Mouse (Mus musculus): Measurements from ENCODE around the gene Grn.
A peak's percentile ranks its signal among the peaks of the same experiment; 100 is the strongest.
"Not testable (repeated sequence)": the region's sequence is repeated elsewhere in the genome, so short reads cannot be mapped to it uniquely, and the experiment has no call there.

Gene Grn

DNA sequence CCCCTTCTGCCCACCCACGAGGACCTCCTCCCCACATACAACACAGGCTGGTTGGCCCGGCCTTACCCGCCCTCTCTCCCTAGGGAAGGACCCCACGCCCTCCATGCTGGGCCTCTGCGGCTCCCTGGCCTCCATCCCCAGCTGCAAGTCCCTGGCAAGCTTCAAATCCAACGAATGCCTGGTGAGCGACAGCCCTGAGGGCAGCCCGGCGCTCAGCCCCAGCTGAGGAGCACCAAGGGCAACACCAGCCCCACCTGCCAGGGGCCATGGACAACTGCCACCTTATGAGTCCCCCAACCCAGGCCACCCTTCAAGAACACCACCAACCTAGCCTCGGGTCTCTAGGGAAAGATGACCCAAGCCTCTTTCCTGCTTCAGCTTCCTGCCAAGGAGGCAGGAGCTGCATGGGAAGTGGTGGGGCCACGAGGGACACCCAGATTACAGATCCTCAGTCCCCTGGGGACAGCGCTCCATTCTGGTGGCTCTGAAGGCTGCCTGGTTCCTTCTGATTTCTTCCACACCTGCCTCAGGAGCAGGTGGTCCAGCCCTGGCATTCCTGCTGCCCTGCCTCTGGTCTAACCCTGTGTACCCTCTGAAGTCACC, 28.1 kb upstream of the Grn start:
- no peak for DNase-seq (ENCODE audit: low spot score)

DNA sequence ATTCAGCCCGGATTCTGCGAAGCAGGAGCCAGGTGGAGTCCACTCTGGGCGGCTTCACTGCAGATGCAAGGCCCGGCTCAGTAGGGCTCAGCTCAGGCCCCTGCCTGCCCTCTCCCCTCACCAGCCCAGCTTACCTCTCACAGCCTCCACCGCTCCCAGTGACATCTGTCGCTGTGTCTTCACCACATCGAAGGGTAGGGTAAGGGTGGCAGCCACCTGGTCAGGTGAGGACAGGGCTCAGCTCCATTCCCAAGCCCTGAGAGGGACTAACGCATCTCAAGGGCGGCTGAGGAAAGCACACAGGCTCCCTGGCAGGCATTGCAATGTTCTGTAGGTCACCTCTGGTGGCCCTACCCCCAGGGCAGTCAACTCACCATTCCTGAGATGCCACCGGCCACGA, 26.5 kb upstream of the Grn start:
- DNase-seq (ENCODE audit: low spot score), result no peak

DNA sequence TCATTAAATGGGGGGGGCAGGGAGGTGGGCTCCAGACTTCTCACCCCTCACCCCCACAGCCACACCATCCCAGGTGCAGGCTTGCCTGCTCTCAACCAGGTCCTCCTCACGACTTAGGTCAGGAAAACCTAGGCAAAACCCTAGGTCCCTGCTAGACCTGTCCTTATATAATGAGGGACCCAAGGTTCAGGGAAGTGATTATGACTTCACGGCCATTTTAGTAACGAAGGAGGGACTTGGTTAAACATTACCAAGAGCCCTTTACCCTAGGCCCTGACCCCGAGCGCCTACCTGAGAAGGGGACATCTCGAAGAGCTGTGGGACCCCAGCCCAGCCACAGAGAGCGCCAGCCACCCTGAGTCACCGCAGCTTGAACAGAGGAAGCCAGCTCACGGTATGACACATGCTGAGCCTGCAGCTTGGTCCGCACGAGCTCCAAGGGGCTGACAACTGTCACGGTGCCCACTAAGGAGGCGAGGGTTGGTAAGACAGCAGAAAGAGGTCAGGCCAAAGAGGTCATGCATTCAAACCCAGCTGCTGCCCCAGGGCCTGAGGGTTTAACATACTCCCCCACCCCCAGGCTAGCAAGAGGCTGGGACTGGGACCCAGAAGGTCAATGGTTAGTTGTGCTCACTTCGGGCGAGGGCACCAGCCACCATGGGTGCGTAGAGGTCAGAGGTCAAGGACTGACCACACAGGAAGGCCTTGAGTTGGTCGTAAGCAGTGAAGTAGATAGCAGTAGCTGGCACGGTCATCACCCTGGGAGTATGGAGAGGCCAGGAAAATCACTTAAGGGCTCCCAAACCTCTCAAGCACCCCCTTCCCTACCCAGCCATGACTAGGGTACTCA, 25.7 kb upstream of the Grn start:
- no peak for DNase-seq (ENCODE audit: low spot score)

DNA sequence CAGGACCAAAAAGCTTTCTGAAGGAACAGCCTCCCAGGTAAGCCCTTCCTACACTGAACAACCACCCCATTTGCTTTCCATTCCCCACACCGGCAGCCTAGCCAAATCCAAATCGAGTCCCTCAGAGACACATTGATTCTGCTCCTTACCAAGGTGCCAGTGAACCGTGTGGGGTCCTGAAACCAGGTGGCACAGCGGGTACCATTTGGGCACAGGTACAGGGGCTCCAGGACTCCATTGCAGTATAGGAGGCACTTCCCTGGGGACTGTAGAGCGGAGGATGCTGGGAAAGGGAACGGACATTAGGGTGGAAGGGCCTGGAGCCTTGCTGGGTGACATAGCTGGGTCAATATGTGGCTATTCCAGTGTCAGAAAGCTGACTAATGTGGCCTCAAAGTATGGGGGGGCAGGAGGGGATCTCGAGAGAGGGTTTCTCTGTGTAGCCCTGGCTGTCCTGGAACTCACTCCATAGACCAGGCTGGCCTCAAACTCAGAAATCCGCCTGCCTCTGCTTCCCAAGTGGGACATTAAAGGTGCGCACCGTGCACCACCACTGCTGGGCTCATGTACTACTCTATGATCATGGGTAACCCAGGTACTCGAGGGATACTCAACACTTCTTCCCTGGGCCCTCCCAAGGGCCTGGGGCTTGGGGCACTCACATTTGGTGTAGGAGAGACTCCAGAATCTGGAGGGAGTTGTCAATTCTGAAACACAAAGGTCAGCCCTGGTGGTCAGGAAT, 24.4 kb upstream of the Grn start:
- no peak for DNase-seq (ENCODE audit: low spot score)

DNA sequence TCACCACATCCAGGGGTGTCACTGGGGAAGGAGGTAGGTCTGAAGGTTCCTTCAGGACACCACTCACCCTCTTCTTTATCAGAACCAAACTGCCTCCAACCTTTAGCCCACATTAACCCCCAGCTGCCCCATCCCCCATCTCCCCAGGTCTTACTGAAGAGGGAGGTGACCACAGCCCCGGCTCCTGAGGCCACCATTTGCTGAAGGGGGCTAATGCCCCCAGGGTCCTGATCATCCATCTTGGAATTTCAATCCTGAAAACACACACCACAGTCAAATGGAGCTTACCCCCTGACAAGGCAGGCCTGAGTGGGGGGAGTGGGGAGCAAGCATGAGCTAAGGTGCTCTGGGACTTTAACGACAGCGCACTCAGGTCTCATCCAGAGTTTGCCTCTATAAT, 23.7 kb upstream of the Grn start:
- no peak for DNase-seq (ENCODE audit: low spot score)

DNA sequence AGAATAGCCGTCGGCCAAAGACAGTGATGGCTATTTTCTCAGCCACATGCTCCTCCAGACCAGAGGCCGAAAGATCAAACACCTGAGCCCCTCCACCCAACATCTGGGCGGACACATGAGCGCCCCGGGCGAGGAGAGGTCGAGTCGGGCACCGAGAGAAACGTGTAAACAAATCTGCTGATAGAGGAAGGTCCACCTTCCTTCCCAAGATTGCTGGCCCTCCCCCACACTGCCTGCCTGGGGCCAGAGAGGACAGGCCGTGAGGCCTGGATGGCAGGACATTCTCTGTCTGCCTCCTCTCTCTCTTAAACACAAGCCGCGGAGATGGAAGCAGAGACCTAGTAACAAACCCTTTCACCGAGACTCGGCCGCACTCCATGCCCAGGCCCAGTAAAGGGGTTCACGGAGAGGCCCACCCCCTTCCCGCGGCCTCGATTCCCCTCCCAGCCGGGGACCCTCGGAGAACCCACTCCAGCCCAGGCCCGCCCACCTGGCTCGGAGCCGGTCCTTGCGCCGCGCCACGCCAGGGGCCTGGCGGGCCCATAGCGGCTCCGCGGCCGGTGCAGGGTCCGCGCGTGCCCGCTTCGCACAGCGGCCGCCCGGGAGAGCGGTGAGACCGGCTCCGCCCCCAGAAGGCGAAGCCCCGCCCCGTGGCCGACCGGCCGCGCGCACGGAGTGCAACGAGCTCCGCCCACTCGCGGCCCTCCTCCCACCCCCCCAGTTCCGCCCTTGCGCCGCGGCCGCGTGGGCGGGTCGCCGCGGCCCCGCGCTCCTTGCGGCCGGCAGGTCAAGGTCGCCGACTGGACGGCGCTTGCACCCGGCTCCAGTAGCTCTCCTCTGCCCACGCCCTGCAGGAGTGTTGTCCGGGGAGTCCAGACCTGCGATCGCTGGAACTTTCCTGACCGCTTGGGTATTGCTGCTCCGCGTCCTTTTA, 22.9 kb upstream of the Grn start:
- peak; percentile 96 for DNase-seq (ENCODE audit: low spot score)

DNA sequence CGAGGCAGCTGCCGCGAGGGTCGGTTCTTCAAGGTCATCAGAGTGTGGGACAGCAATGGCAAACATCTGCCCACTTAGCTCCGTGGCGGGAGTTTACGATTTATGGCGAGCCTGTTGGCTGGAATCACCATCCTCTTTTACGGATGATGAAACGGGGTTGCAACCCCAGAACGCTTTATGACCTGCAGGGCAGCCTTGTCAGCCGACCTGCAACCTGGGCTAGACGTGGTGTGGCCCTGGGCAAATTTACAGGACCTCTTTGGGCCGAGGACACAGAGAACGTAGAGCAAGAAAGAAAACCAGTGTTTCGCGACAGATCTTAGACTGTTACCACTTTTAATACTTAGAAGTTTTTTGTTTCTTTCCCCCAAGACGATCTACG, 22.3 kb upstream of the Grn start, which contains the start of gene Slc25a39:
TSS of gene Slc25a39 (minus strand) at position 113 of the 382 bp plus-strand sequence.
- DNase-seq (ENCODE audit: low spot score), result no peak

DNA sequence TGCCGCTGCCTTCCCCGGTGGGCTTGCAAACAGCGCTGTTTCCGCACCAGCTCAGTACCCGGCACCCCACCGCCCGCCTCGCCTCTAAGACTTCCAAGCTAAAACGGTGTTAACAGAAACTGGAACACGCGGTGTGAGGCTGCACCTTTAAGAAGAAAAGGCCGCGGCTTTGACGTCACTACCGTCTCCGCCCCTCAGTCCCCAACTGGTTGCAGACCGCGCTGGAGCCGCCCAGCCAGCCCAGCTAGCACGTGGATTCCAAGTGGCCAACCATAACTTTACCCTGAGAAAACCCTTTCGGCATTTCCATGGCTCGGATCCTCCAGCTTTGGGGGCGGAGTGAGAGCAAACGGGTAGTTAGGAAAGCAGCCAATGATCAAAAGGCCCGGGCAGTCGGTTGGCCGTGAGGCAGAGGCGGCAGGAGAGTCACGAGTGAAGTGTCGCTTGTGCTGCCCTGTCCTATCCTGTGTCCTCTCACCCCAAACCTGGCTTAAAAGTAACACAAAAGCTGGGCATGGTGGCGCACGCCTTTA, 21.7 kb upstream of the Grn start:
- DNase-seq (ENCODE audit: low spot score), result peak; percentile 94

DNA sequence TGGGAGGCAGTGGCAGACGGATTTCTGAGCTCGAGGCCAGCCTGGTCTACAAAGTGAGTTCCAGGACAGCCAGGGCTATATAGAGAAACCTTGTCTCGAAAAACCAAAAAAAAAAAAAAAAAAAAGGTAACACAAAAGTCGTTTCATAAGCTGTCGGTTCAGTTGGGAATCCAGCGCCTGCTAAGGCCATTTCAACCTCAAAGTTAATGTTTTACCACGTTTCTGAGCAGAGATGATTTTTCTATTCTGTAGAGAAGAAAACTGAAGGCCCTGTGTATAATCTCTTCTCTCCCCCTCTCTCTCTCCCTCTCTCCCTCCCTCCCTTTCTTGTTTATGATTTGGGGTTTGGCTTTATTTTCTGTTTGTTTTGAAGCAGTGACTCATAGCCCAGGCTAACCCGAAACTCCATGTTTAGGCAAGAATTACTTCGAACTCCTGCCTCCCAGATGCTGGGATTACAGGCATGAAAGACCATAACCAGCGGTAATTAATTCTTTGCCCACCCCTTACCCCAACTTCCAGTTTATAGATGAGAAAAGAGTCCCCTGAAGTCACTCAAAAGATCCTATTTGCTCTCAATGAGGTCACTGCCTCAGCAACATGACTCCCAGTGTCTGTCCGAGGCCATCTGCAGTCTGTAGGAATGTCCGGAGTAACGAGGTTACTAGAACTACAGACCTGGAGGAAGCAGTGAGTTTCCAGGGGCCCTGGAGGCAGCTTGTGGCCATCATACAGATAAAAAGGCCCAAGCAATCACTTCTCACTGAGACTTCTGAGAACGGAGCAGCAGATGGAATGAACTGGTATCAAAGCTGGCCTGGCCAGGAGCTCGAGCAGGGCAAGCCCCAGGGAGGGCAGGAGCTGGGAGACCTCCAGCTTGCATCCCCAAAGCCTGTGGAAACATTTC, 21.0 kb upstream of the Grn start:
- DNase-seq (ENCODE audit: low spot score), result no peak

DNA sequence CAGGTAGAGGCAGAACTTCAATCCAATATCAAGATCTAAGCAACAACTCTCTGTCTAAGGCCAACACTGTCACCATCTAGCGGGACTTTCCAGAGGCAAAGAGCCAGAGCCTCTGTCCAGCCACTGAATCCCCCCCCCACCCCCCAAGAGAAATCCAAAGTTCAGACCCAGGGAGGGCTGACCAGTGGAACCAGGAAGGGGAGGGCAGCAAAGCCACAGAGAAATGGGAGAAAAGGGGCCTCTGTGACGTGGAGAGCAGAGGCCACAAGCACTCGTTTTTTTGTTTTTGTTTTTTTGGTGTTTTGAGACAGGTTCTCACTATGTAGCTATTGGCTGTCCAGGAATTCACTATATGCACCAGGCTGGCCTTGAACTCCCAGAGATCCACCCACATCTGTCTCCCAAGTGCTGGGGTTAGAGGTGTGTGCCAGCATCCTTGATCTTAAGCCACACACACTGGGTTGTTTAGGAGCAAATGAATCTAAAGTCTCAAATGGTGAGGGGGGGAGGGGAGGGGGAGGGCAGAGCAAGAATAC, 20.3 kb upstream of the Grn start:
- DNase-seq (ENCODE audit: low spot score), result no peak

DNA sequence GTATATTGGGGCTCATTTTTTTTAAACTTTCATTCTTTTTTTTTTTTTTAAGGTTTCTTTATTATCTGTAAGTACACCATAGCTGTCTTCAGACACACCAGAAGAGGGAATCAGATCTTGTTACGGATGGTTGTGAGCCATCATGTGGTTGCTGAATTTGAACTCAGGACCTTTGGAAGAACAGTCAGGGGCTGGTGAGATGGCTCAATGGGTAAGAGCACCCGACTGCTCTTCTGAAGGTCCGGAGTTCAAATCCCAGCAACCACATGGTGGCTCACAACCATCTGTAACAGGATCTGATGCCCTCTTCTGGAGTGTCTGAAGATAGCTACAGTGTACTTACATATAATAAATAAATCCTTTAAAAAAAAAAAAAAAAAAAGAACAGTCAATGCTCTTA, 19.8 kb upstream of the Grn start:
- DNase-seq (ENCODE audit: low spot score), result not testable (repeated sequence)

DNA sequence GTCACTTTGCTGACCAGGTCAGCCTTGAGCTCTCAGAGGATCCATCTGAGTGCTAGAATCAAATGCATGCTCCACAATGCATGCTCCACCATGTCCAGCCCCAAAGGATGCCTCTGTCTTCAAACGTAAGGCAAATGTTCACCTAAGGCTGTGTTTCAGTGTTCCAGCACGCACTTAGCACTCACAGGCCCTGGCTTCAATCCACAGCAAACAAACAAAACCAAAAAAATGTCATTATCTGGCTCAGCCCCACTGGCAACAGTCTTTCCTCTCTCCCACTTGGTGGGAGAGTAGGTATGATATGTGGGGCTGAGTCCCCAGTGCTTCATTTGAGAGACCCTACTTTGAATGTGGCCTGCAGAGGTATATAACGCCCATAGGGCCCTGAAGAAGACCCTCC, 19.1 kb upstream of the Grn start:
- DNase-seq (ENCODE audit: low spot score), result no peak

DNA sequence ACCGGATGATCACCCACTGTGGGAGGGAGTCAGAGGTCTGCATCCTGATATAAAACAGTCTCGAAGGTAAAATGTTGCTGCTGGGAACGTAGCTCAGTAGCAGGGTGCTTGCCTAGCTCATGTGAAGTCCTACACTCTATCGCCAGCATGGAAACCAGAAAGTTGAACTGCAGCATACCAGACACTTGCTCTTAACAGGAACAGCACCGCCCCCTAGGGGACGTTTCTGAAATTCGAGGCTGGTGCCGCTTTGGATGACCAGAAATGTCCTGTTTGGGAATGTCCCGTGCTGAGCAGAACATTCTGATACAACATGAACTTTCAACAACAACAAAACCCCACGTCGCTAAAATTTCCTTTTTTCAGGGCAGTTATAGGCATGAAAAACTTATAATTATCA, 18.4 kb upstream of the Grn start:
- DNase-seq (ENCODE audit: low spot score), result peak; percentile 87

DNA sequence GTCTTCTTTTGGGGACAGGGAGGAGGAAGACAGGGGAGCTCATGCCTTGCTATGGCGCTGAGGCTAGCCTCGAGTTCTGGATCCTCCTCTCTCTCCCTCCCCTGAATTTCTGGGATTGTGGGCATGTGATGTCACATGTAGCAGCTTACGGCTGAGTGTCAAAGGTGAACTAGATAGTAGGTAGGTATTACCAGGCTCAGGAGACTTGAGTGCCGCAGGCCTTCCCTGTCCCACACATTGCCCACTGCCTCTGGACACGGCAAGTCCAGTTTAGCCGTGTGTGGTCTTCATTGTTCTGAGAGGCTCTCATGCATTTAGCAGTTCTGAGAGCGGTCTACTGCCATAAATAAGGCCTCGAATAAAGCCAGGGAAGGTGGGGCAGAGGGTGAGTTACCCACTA, 17.1 kb upstream of the Grn start:
- no peak for DNase-seq (ENCODE audit: low spot score)

DNA sequence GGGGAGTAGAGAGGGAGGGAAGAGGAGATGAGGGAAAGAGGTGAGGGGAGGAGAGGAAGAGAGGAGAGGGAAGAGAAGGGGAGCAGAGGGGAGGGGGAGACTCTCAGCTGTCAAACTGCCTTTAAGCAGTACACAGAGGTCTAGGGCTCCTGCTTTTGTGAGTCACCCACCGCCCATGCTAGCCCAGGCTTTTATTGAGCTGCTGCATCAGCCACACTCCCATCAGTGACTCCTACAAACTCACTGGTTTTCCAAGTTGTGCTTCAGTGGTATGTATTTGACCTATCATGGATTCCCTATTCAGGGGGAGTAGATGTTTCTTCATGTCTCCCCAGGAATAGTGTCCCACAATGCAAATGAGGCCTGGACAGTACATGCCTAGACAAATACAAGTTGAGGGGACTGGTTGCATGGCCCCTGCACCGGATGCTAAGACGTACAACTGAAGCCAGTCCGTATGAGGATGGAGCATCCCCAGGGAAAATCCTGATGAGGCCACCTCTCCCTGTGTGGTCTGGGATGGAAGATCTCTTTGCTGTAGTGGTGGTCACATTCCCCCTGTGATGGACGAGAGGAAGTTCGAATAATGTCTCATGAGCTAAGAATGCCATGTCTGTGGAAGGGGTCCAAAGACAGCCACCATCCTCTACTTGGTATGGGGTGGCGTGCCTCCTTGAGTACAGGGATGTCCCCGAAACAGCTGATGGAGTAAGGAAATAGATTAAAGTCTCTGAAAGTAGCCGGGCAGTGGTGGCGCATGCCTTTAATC, 14.9 kb upstream of the Grn start:
- DNase-seq (ENCODE audit: low spot score), result no peak

DNA sequence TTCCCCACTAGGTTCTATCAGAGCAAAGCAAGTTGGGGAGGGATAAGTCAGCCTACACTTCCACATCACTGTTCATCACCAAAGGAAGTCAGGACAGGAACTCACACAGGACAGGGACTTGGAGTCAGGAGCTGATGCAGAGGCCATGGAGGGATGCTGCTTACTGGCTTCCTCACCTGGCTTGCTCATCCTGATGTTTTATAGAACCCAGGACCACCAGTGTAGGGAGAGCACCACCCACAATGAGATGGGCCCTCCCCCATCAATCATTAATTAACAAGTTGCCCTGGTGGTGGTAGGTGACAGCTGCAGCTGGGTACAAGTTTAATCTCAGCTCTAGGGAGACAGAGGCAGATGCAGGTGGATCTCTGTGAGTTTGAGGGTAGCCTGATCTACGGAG, 13.0 kb upstream of the Grn start:
- DNase-seq (ENCODE audit: low spot score), result no peak

DNA sequence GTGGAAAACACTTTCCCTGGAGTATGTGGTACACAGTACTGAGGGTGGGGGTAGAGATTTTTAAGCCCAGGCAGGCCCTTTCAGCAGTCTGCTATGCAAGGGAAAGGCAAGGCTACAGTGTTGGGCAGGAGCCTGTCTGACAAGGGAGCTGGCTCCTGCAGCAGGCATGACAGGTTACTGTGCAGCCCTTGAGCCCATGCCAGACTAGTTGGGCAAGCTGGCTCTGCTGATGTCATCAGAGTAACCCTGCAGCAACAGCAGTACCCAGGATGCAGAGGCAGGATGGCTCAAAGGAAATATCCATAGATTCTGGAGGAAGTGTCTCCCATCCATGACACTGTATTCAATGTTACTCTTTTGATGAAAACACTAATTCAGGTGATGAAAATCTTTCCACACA, 11.2 kb upstream of the Grn start:
- no peak for DNase-seq (ENCODE audit: low spot score)

DNA sequence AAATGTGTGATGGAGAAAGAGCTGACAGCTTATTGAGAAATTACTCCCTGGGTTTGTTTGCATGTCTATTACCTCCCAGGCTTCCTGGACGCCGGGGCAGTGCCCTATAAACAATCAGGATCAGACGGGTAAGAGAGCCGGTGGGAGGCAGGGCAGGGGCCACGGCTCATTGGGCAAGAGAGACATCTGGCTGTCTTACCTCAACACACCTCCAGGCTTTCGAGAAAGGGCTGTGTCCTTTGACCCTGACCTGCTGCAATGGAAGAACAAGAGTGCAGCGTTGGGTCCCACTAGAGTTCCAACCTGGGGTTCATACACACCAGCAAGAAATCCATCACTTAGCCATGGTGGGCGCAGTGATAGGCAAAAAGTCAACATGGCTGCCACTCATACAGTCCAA, 8.6 kb upstream of the Grn start:
- no peak for DNase-seq (ENCODE audit: low spot score)

DNA sequence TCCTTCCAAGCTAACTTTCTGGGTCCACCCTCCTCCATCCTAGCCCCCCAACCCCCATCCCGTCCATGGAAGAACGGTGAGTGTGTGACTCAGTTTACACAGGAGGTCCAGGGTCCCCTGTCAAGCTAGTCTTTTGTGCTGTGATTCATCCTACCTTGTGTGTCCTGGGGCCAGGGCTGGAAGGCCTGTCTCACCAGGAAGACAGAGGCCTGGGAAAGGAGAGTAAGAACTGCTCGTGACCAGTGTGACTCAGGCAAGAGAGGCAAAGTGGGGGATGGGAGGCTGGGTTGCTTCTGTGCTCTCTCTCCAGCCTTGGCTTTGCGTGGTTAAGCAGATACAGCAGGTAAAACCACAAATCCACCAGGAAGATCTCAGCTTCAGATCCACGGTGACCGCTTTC, 5.4 kb upstream of the Grn start:
- DNase-seq (ENCODE audit: low spot score), result no peak
